Mouse (Mus musculus): ENCODE results near the gene Ccdc47.

DNA sequence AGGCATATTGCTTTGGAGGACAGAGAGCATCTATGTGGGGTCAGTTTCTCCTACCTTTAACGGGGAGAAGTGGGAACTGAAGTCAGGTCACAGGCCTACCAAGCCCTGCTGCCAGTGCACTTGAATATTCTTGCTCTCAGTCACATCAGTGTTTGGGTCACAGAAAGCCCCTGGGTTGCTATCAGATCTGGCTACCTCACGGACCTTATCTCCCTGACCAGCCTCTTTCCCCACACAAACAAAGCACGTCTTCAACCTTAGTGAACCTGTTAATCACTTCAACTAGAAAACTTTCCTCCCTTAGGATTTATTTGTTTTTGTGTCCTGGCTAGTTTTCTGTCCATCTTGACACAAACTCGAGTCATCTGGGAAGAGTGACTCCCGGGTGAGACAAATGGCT is 39.8 kb downstream of the Ccdc47 start:
- TF ChIP-seq CTCF (IDR thresholded peaks at IDR 0.05; ENCODE audit: insufficient read depth, low read depth, low read length) (no peak), POLR2A (IDR thresholded peaks at IDR 0.05; ENCODE audit: insufficient read depth, low read depth, low read length) (no peak)

Measured in olfactory bulb, adult 2 months (tissue).